Mouse (Mus musculus) erythroblast, embryonic 14.5 days (primary cell): ENCODE results near the gene Hadha.

Source experiments
- GATA1 ChIP-seq: IDR thresholded peaks from 2 replicates; pipeline ENCODE4 v1.6.1; 2012; ENCODE audit warnings: low read length, inconsistent platforms, mixed read lengths
- TAL1 ChIP-seq: IDR thresholded peaks from 3 replicates; pipeline ENCODE4 v1.6.1; 2012; ENCODE audit warnings: low read length, inconsistent platforms, mixed read lengths

DNA sequence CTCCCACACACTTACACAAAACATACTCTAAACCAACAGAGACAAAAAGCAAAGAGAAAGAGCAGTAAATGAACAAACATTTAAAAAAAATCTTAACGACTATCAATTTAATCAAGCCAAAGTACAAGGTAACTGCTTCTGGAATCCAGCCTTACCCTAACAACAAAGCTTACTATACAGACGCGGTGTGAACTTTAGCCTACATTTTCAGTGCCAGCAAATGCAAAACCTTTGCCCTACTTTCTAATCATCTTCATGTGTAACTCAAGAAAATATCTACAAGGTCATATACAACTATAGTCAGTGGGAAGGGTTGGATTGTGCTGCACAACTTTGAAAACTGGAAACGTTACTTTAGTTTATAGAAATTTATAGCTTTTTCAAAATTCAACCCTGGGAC lies 3.0 kb downstream of the Hadha start:
- TF ChIP-seq TAL1 (no peak), GATA1 (no peak)
